Comparison of ENCODE assay signal across 8 mouse cellular contexts in genomic region chr9:21238004-21238732, GRCm38 (mm10). TPM values are rescaled to one million over a fixed set of nuclear protein-coding genes. Genes with fewer than 3 reads are reported as not detected.
DNase-seq lines count a peak whose midpoint lies in the region; ATAC-seq and TF ChIP-seq lines count a peak whose summit lies in the region.

No protein-coding gene starts in this region.

- H3K27ac ChIP-seq in lung, embryonic 14.5 days (ENCODE audit: low read depth) = peak overlapping the region; percentile 93
- H3K27ac ChIP-seq in heart, embryonic 14.5 days (replicated peaks in 1 of 2; ENCODE audit: control insufficient read depth in 1 of 2, insufficient read depth in 1 of 2, low read depth in 2 of 2, low read length in 2 of 2) = peak overlapping the region; percentile 96
- peak overlapping the region; percentile 98 for H3K27ac ChIP-seq in limb, embryonic 10.5 days
- H3K27ac ChIP-seq in neural tube, embryonic 13.5 days (replicated peaks) = peak overlapping the region; percentile 94

- peaks cover 10% of the 10 kb centered on the region for H3K4me1 ChIP-seq in lung, embryonic 14.5 days (ENCODE audit: insufficient read depth)
- peaks cover 9 to 16% of the 10 kb centered on the region in 2 experiments for H3K4me1 ChIP-seq in heart, embryonic 14.5 days (ENCODE audit: control insufficient read depth in 2 of 2, insufficient read depth in 2 of 2, low read length in 2 of 2)
- peaks cover 22% of the 10 kb centered on the region for H3K4me1 ChIP-seq in limb, embryonic 10.5 days
- peaks cover 38% of the 10 kb centered on the region for H3K4me1 ChIP-seq in neural tube, embryonic 13.5 days (replicated peaks)

- H3K27me3 ChIP-seq in lung, embryonic 14.5 days (ENCODE audit: insufficient read depth, low read length) = peaks cover 15% of the 10 kb centered on the region
- H3K27me3 ChIP-seq in heart, embryonic 14.5 days (ENCODE audit: control insufficient read depth, insufficient read depth, low read length) = peaks cover 5% of the 10 kb centered on the region
- peaks cover 26% of the 10 kb centered on the region for H3K27me3 ChIP-seq in limb, embryonic 10.5 days (ENCODE audit: low read depth, poor library complexity, severe bottlenecking)
- H3K27me3 ChIP-seq in neural tube, embryonic 13.5 days = peaks cover 17% of the 10 kb centered on the region

- TF ChIP-seq CTCF in lung, embryonic 14.5 days (IDR thresholded peaks at IDR 0.05; ENCODE audit: low read depth) = no peak

- H3K4me3 ChIP-seq in lung, embryonic 14.5 days (ENCODE audit: low read depth, low read length) = peak overlapping the region; percentile 98
- H3K4me3 ChIP-seq in heart, embryonic 14.5 days (ENCODE audit: control insufficient read depth in 1 of 2, insufficient read depth in 1 of 2, low read depth in 1 of 2, low read length in 2 of 2) = peak overlapping the region; percentile 71 to 85
- H3K4me3 ChIP-seq in limb, embryonic 10.5 days = peak overlapping the region; percentile 97
- H3K4me3 ChIP-seq in neural tube, embryonic 13.5 days = peak overlapping the region; percentile 73

- peaks cover 38% of the 10 kb centered on the region for H3K36me3 ChIP-seq in lung, embryonic 14.5 days (ENCODE audit: insufficient read depth)
- peaks cover 37% of the 10 kb centered on the region for H3K36me3 ChIP-seq in heart, embryonic 14.5 days (ENCODE audit: control insufficient read depth, insufficient read depth, low read length)
- H3K36me3 ChIP-seq in limb, embryonic 10.5 days = peaks cover 35% of the 10 kb centered on the region
- peaks cover 34% of the 10 kb centered on the region for H3K36me3 ChIP-seq in neural tube, embryonic 13.5 days

- DNase-seq in lung, embryonic 14.5 days = peak; percentile 38
- DNase-seq in lung, postnatal 25 days (ENCODE audit: low spot score) = no peak
- DNase-seq in c-Kit-positive CD71-positive TER-119-positive erythroid progenitor cells, embryonic 14.5 days (ENCODE audit: low spot score) = peak; percentile 49
- DNase-seq in limb, embryonic 10.5 days (ENCODE audit: low spot score) = peak; percentile 58
- no peak for DNase-seq in natural killer cell, adult 2 months (ENCODE audit: low spot score in 2 of 2)

- H3K9ac ChIP-seq in lung, embryonic 14.5 days = peak overlapping the region; percentile 97
- peak overlapping the region; percentile 98 for H3K9ac ChIP-seq in heart, embryonic 14.5 days (ENCODE audit: low read length)
- H3K9ac ChIP-seq in neural tube, embryonic 13.5 days = peak overlapping the region; percentile 95

- under 1% methylated on average over 31 of the region's 31 CpGs for WGBS in lung, embryonic 14.5 days
- under 1% methylated on average over 31 of the region's 31 CpGs for WGBS in heart, embryonic 14.5 days
- WGBS in limb, embryonic 10.5 days = 2% methylated on average over 31 of the region's 31 CpGs
- WGBS in neural tube, embryonic 13.5 days = 2% methylated on average over 31 of the region's 31 CpGs

- peak overlapping the region; percentile 80 for H3K4me2 ChIP-seq in lung, embryonic 14.5 days
- H3K4me2 ChIP-seq in heart, embryonic 14.5 days (ENCODE audit: low read length) = peak overlapping the region; percentile 83
- H3K4me2 ChIP-seq in neural tube, embryonic 13.5 days = peak overlapping the region; percentile 75

- ATAC-seq in lung, embryonic 14.5 days (ENCODE audit: insufficient read depth) = peak; percentile 5; the same call in 1 of the 2 replicates
- ATAC-seq in heart, embryonic 14.5 days (ENCODE audit: insufficient number of reproducible peaks, insufficient read depth, low FRiP score, low read depth) = peak; percentile 11; the same call in 1 of the 2 replicates
- ATAC-seq in neural tube, embryonic 13.5 days (ENCODE audit: low read depth) = peak; percentile 16
- no peak for ATAC-seq in CD4-positive, CD25-positive, alpha-beta regulatory T cell, adult 4 months

- H3K9me3 ChIP-seq in lung, embryonic 14.5 days (ENCODE audit: low read depth, low read length) = no peaks in the 10 kb centered on the region
- H3K9me3 ChIP-seq in heart, embryonic 14.5 days (ENCODE audit: control insufficient read depth, low read length) = 0 out of 2 replicates have a peak, but pooled peaks cover 2% of the 10 kb centered on the region
- no peaks in the 10 kb centered on the region for H3K9me3 ChIP-seq in limb, embryonic 10.5 days (replicated peaks)
- H3K9me3 ChIP-seq in neural tube, embryonic 13.5 days = no peaks in the 10 kb centered on the region

RNA-seq across cellular contexts. Expression of gene Keap1, which starts 1.0 kb away (rescaled TPM):
- polyA plus RNA-seq in lung, embryonic 14.5 days (2014; fragmentation: Nextera tagmentation; extraction: Ambion mirVana) = 42.8 and 44.6 TPM in 2 replicates
- polyA plus RNA-seq in heart, embryonic 14.5 days (2014; fragmentation: Nextera tagmentation; extraction: Ambion mirVana) = 31.5 and 32.3 TPM in 2 replicates
- 50.4 and 61.7 TPM in 2 replicates for polyA plus RNA-seq in limb, embryonic 10.5 days (2016; fragmentation: Nextera tagmentation; extraction: Ambion mirVana)
- 60.9 and 64.4 TPM in 2 replicates for polyA plus RNA-seq in neural tube, embryonic 13.5 days (2015; fragmentation: Nextera tagmentation; extraction: Ambion mirVana)
- polyA plus RNA-seq in CD4-positive, CD25-positive, alpha-beta regulatory T cell, adult 4 months (2017; shearing (Covaris generic)) = 10 to 100 TPM; 20.1 to 43.4 TPM

RNA-seq across cellular contexts. Expression of gene S1pr5, which starts 10.1 kb away (rescaled TPM):
- not detected in 2 replicates for polyA plus RNA-seq in lung, embryonic 14.5 days (2014; fragmentation: Nextera tagmentation; extraction: Ambion mirVana)
- polyA plus RNA-seq in heart, embryonic 14.5 days (2014; fragmentation: Nextera tagmentation; extraction: Ambion mirVana) = 0.18 and 0.26 TPM in 2 replicates
- 0.15 and 0.33 TPM in 2 replicates for polyA plus RNA-seq in limb, embryonic 10.5 days (2016; fragmentation: Nextera tagmentation; extraction: Ambion mirVana)
- 3.0 and 3.8 TPM in 2 replicates for polyA plus RNA-seq in neural tube, embryonic 13.5 days (2015; fragmentation: Nextera tagmentation; extraction: Ambion mirVana)
- under 1 TPM in 1 of 2 experiments, not detected in 1; 0.12 TPM for polyA plus RNA-seq in CD4-positive, CD25-positive, alpha-beta regulatory T cell, adult 4 months (2017; shearing (Covaris generic))

RNA-seq across cellular contexts. Expression of gene Atg4d, which starts 26.9 kb away (rescaled TPM):
- polyA plus RNA-seq in lung, embryonic 14.5 days (2014; fragmentation: Nextera tagmentation; extraction: Ambion mirVana) = 33.7 and 34.7 TPM in 2 replicates
- polyA plus RNA-seq in heart, embryonic 14.5 days (2014; fragmentation: Nextera tagmentation; extraction: Ambion mirVana) = 47.2 and 51.4 TPM in 2 replicates
- polyA plus RNA-seq in limb, embryonic 10.5 days (2016; fragmentation: Nextera tagmentation; extraction: Ambion mirVana) = 38.5 and 41.3 TPM in 2 replicates
- polyA plus RNA-seq in neural tube, embryonic 13.5 days (2015; fragmentation: Nextera tagmentation; extraction: Ambion mirVana) = 55.3 and 56.1 TPM in 2 replicates
- polyA plus RNA-seq in CD4-positive, CD25-positive, alpha-beta regulatory T cell, adult 4 months (2017; shearing (Covaris generic)) = 10 to 100 TPM; 25.3 to 29.8 TPM

RNA-seq across cellular contexts. Expression of gene Kri1, which starts 49.6 kb away (rescaled TPM):
- 12.2 and 14.3 TPM in 2 replicates for polyA plus RNA-seq in lung, embryonic 14.5 days (2014; fragmentation: Nextera tagmentation; extraction: Ambion mirVana)
- 7.6 and 12.6 TPM in 2 replicates for polyA plus RNA-seq in heart, embryonic 14.5 days (2014; fragmentation: Nextera tagmentation; extraction: Ambion mirVana)
- 18.9 and 19.1 TPM in 2 replicates for polyA plus RNA-seq in limb, embryonic 10.5 days (2016; fragmentation: Nextera tagmentation; extraction: Ambion mirVana)
- polyA plus RNA-seq in neural tube, embryonic 13.5 days (2015; fragmentation: Nextera tagmentation; extraction: Ambion mirVana) = 11.1 and 15.1 TPM in 2 replicates
- 10 to 100 TPM; 25.2 to 45.3 TPM for polyA plus RNA-seq in CD4-positive, CD25-positive, alpha-beta regulatory T cell, adult 4 months (2017; shearing (Covaris generic))

RNA-seq across cellular contexts. Expression of gene Cdkn2d, which starts 53.0 kb away (rescaled TPM):
- 45.3 and 48.1 TPM in 2 replicates for polyA plus RNA-seq in lung, embryonic 14.5 days (2014; fragmentation: Nextera tagmentation; extraction: Ambion mirVana)
- 94.7 and 96.9 TPM in 2 replicates for polyA plus RNA-seq in heart, embryonic 14.5 days (2014; fragmentation: Nextera tagmentation; extraction: Ambion mirVana)
- polyA plus RNA-seq in limb, embryonic 10.5 days (2016; fragmentation: Nextera tagmentation; extraction: Ambion mirVana) = 32.7 and 38.0 TPM in 2 replicates
- polyA plus RNA-seq in neural tube, embryonic 13.5 days (2015; fragmentation: Nextera tagmentation; extraction: Ambion mirVana) = 95.5 and 114 TPM in 2 replicates
- polyA plus RNA-seq in CD4-positive, CD25-positive, alpha-beta regulatory T cell, adult 4 months (2017; shearing (Covaris generic)) = 100 to 1,000 TPM; 124 to 126 TPM

Comparison
In these comparisons a context has a peak if more than half of its experiments do, and no peak if none do; other contexts are left out.
1. DNase-seq: peak in lung, embryonic 14.5 days (single experiment), c-Kit-positive CD71-positive TER-119-positive erythroid progenitor cells, embryonic 14.5 days (single experiment) and limb, embryonic 10.5 days (single experiment); none in lung, postnatal 25 days (single experiment) and natural killer cell, adult 2 months (0 of 2).
2. Peak in every context shown above with its lines, with median percentiles within 50 percentile points of each other: H3K27ac ChIP-seq, H3K4me2 ChIP-seq, H3K4me3 ChIP-seq and H3K9ac ChIP-seq.